ENCODE assay signal across 22 mouse cellular contexts in the genomic region with DNA sequence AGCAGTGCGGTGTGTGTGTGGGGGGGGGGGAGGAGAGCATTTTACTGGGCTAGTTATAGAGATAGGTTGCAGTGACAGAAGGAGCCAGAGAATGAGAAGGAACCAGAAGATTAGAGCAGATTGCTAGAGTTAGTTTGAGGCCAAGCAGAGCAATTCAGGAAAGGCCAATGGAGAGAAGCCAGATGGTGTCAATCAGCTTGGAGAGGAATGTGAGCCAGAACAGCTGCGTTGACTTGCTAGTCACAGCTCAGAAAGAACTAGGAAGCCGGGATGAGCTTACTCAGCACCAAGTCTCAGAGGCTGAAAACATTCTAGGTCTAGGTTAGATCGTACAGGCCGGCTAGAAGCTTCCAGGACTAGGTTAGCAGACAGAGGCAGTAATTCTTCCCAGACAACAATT.
A peak's percentile ranks its signal among the peaks of the same experiment; 100 is the strongest.
DNase-seq lines count a peak whose midpoint lies in the region; ATAC-seq lines count a peak whose summit lies in the region.
"Had no signal": no experiment of that assay in that cellular context is flagged by ENCODE, and none has a peak within 500 bp of the region (broad histone marks: within the 10 kb centered on the region; RNA-seq: fewer than 3 reads in every experiment).

No protein-coding gene starts in this region.

- no peak overlapping the region for H3K9ac ChIP-seq in embryonic facial prominence, embryonic 14.5 days (ENCODE audit: low read depth, low read length)
- H3K9ac ChIP-seq: heart, embryonic 13.5 days; liver, postnatal 0 days had no signal

- H3K9me3 ChIP-seq in embryonic facial prominence, embryonic 14.5 days (ENCODE audit: control insufficient read depth, low read length): peaks cover 12% of the 10 kb centered on the region; the same call in 1 of the 2 replicates
- H3K9me3 ChIP-seq: hindbrain, embryonic 10.5 days had no signal

- WGBS in embryonic facial prominence, embryonic 14.5 days: 59% methylated on average over 5 of the region's 5 CpGs

- ATAC-seq in embryonic facial prominence, embryonic 14.5 days (ENCODE audit: low read depth): no peak
- ATAC-seq: liver, postnatal 0 days had no signal

- no peak overlapping the region for H3K4me3 ChIP-seq in embryonic facial prominence, embryonic 14.5 days (ENCODE audit: low read depth, low read length)
- H3K4me3 ChIP-seq: heart, embryonic 13.5 days; hindbrain, embryonic 10.5 days had no signal

- DNase-seq in embryo, embryonic 10 days (ENCODE audit: low spot score): peak; percentile 22
- DNase-seq in embryo, embryonic 9.5 days (ENCODE audit: extremely low spot score): no peak
- peak; percentile 88 for DNase-seq in heart, adult 11 months
- DNase-seq in heart, adult 9 months (ENCODE audit: low spot score in 2 of 2): no peak
- peak; percentile 29 for DNase-seq in layer of hippocampus, adult 9-11 months
- DNase-seq in layer of hippocampus, postnatal 10 days (ENCODE audit: low spot score in 2 of 2): no peak
- DNase-seq in embryonic facial prominence, embryonic 14.5 days (ENCODE audit: low spot score): peak; percentile 66
- DNase-seq in right cerebral cortex, adult 2 months (ENCODE audit: low spot score in 2 of 2): no peak
- DNase-seq: adrenal gland, adult 8-10 months; cerebellum, adult 18-20 months; cerebellum, postnatal 36 days; gastrocnemius, postnatal 25 days; kidney, adult 2 months; liver; liver, postnatal 0 days; right cerebral cortex, postnatal 4 days; thymus, postnatal 25 days had no signal

- H3K4me1 ChIP-seq in embryonic facial prominence, embryonic 14.5 days (ENCODE audit: control insufficient read depth, insufficient read depth, low read length): peaks cover 11% of the 10 kb centered on the region; the same call in 1 of the 2 replicates
- H3K4me1 ChIP-seq: hindbrain, embryonic 10.5 days had no signal

- no peak overlapping the region for H3K27ac ChIP-seq in embryonic facial prominence, embryonic 14.5 days (replicated peaks; ENCODE audit: low read depth, low read length)
- H3K27ac ChIP-seq: heart, embryonic 13.5 days; hindbrain, embryonic 10.5 days; macrophage had no signal

- no peak overlapping the region for H3K4me2 ChIP-seq in embryonic facial prominence, embryonic 14.5 days (ENCODE audit: low read depth, low read length)
- H3K4me2 ChIP-seq: heart, embryonic 13.5 days; midbrain, embryonic 11.5 days had no signal

- H3K36me3 ChIP-seq in embryonic facial prominence, embryonic 14.5 days (ENCODE audit: control insufficient read depth, insufficient read depth, low read length): no peaks in the 10 kb centered on the region
- H3K36me3 ChIP-seq: heart, embryonic 13.5 days; hindbrain, embryonic 10.5 days had no signal

- H3K27me3 ChIP-seq in embryonic facial prominence, embryonic 14.5 days (replicated peaks; ENCODE audit: control insufficient read depth, insufficient read depth, low read length): no peaks in the 10 kb centered on the region
- H3K27me3 ChIP-seq: CH12.LX; heart, embryonic 13.5 days had no signal

Comparison
In these comparisons a context has a peak if more than half of its experiments do, and no peak if none do; other contexts are left out.
1. DNase-seq: peak in embryo, embryonic 10 days (single experiment), heart, adult 11 months (single experiment), layer of hippocampus, adult 9-11 months (single experiment) and embryonic facial prominence, embryonic 14.5 days (single experiment); none in embryo, embryonic 9.5 days (single experiment), heart, adult 9 months (0 of 2), layer of hippocampus, postnatal 10 days (0 of 2) and right cerebral cortex, adult 2 months (0 of 2).